Mouse (Mus musculus) erythroblast, adult 5-6 weeks (primary cell): ENCODE data around the gene Olfr697. TPM values are rescaled to one million over a fixed set of nuclear protein-coding genes. Genes with fewer than 3 reads are reported as not detected.
"Not testable (repeated sequence)": the region's sequence is repeated elsewhere in the genome, so short reads cannot be mapped to it uniquely, and the experiment has no call there.

Experiments
- ATAC-seq: replicated peaks from 2 replicates; pipeline ENCODE4 v1.8.0; 2016; ENCODE audit warnings: moderate number of reproducible peaks, mild to moderate bottlenecking, moderate TSS enrichment, inconsistent platforms; ENCODE audit not compliant: poor library complexity, low FRiP score, severe bottlenecking
- total RNA-seq, 2 experiments: library from RNA; stranded (forward) in 1 of 2; stranded (reverse) in 1 of 2; fragments of 150-400 nt in 1 of 2; fragments of 200-764, 138-1000 nt in 1 of 2; gene quantifications; 2 replicates each; pipeline versions ENCODE4 v1.2.3 to v1.2.4; 2015 to 2017; ENCODE audit warnings: low replicate concordance in 2 of 2

The Olfr697 gene
- total RNA-seq (2015; ENCODE audit: low replicate concordance) (not detected in 2 replicates), total RNA-seq (2017; ENCODE audit: low replicate concordance) (not detected in 2 replicates)

- ATAC-seq: no peak
These were observed at the start of gene Olfr697 for GRCm38 (mm10) chr7:106742343-106742742. Gene Olfr697, minus strand, starts transcription at chr7:106742443.

- no peak for ATAC-seq
These were observed 46.1 kb upstream of the Olfr697 start for GRCm38 (mm10) chr7:106788330-106788729.

DNA sequence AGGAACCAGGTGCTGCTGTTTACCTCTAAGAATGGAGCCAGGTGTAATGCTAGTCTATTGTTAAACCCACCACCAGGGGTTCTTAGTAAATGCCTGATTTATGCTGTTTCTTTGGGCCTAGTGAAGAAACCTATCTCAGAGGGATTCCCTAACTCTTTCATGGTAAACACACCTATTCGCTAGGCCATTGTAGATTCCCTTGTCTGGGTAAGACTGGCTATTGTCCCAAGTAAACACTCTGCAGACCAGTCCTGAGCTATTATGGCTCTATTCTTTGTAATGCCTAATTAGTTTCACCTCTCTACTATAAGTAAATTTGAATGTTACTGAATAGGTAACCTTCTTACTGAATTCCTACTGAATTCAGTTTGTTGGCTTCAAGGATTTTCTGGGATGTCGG, 18.8 kb upstream of the Olfr697 start:
- ATAC-seq: not testable (repeated sequence)

- ATAC-seq: no peak
These were observed 16.6 kb upstream of the Olfr697 start for GRCm38 (mm10) chr7:106758800-106759199.

GRCm38 (mm10) chr7:106755297-106755696, 13.1 kb upstream of the Olfr697 start, which contains the start of gene Olfr698:
Gene Olfr698, minus strand, starts transcription at chr7:106755397.
- ATAC-seq: no peak

DNA sequence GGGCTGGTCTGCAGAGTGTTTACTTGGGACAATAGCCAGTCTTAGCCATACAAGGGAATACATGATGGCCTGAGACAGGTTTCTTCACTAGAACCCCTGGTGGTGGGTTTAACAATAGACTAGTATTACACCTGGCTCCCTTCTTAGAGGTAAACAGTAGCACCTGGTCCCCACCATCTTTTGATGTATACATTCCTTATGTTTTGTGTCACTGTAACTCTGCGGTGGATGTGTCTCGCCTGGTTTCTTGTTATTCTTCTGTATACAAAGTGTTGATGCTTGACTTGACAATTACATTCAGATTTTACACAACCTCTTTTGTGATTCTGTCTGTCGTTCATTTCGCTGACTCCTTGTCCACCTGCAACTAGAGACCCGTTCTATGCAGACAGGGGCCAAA, 3.6 kb upstream of the Olfr697 start:
- no peak for ATAC-seq

DNA sequence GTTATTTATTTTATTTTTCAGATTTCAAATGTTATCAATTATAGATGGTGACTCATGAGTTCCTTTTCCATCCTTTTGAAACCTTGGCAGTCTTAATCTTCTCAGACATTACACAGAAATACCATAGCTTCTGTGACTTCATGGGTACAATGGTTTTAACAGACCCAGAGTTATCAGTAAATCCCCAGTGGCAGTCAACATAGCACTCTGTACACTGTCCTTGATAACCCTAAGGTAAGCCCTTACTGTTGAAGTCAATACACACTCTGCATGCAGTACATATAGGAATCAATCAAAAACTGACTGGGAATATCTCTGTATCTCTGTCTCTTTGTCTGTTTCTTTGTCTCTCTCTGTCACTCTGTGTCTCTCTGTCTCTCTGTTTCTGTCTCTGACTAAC, 5.2 kb downstream of the Olfr697 start:
- ATAC-seq: no peak

- no peak for ATAC-seq
These were observed 8.5 kb downstream of the Olfr697 start for GRCm38 (mm10) chr7:106733717-106734116.

GRCm38 (mm10) chr7:106725654-106726053, 16.6 kb downstream of the Olfr697 start:
- not testable (repeated sequence) for ATAC-seq

- no peak for ATAC-seq
These were observed 25.9 kb downstream of the Olfr697 start, which contains the start of gene Olfr695 for GRCm38 (mm10) chr7:106716296-106716695. Gene Olfr695, minus strand, starts transcription at chr7:106716396.

GRCm38 (mm10) chr7:106711463-106711862, 30.8 kb downstream of the Olfr697 start:
- ATAC-seq: no peak

DNA sequence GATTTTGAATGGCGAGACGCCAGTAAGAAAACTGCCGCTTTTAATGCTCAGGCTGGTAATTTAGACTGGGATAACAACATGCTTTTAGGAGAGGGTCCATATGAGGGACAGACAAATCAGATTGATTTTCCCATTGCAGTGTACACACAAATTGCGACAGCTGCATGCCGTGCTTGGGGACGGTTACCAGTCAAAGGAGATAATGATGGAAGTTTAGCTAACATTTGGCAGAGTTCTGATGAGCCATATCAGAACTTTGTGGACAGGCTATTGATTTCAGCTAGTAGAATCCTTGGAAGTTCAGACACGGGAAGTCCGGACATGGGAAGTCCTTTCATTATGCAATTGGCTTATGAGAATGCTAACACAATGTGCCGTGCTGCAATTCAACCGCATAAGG, 34.5 kb downstream of the Olfr697 start:
- ATAC-seq: not testable (repeated sequence)

GRCm38 (mm10) chr7:106696891-106697290, 45.4 kb downstream of the Olfr697 start:
- ATAC-seq: no peak

GRCm38 (mm10) chr7:106692976-106693375, 49.3 kb downstream of the Olfr697 start:
- ATAC-seq: no peak

- ATAC-seq: no peak
These were observed 50.5 kb downstream of the Olfr697 start, which contains the start of gene Olfr694 for GRCm38 (mm10) chr7:106691714-106692113. Gene Olfr694, minus strand, starts transcription at chr7:106691814.

Other genes starting within 250 kb of the Olfr697 start
- gene Olfr693, start 61.9 kb downstream of the Olfr697 start, total RNA-seq (2015; ENCODE audit: low replicate concordance): not detected in 2 replicates
- gene Olfr693, start 61.9 kb downstream of the Olfr697 start, total RNA-seq (2017; ENCODE audit: low replicate concordance): 0.14 TPM in 1 of 2 replicates, not detected in the other
- gene Olfr694, start 50.6 kb downstream of the Olfr697 start, total RNA-seq (2015; ENCODE audit: low replicate concordance): not detected in 2 replicates
- gene Olfr694, start 50.6 kb downstream of the Olfr697 start, total RNA-seq (2017; ENCODE audit: low replicate concordance): not detected in 2 replicates
- gene Olfr695, start 26.0 kb downstream of the Olfr697 start, total RNA-seq (2015; ENCODE audit: low replicate concordance): not detected in 2 replicates
- gene Olfr695, start 26.0 kb downstream of the Olfr697 start, total RNA-seq (2017; ENCODE audit: low replicate concordance): not detected in 2 replicates
- not detected in 2 replicates for gene Olfr698, start 13.0 kb upstream of the Olfr697 start, total RNA-seq (2015; ENCODE audit: low replicate concordance)
- gene Olfr698, start 13.0 kb upstream of the Olfr697 start, total RNA-seq (2017; ENCODE audit: low replicate concordance): not detected in 2 replicates
- not detected in 2 replicates for gene Olfr699, start 50.8 kb upstream of the Olfr697 start, total RNA-seq (2015; ENCODE audit: low replicate concordance)
- gene Olfr699, start 50.8 kb upstream of the Olfr697 start, total RNA-seq (2017; ENCODE audit: low replicate concordance): not detected in 2 replicates
- gene Olfr700, start 66.4 kb upstream of the Olfr697 start, total RNA-seq (2015; ENCODE audit: low replicate concordance): not detected in 2 replicates
- not detected in 2 replicates for gene Olfr700, start 66.4 kb upstream of the Olfr697 start, total RNA-seq (2017; ENCODE audit: low replicate concordance)
- not detected in 2 replicates for gene Olfr701, start 71.7 kb upstream of the Olfr697 start, total RNA-seq (2015; ENCODE audit: low replicate concordance)
- 0.28 TPM in 1 of 2 replicates, not detected in the other for gene Olfr701, start 71.7 kb upstream of the Olfr697 start, total RNA-seq (2017; ENCODE audit: low replicate concordance)
- gene Olfr702, start 91.5 kb upstream of the Olfr697 start, total RNA-seq (2015; ENCODE audit: low replicate concordance): not detected in 2 replicates
- not detected in 2 replicates for gene Olfr702, start 91.5 kb upstream of the Olfr697 start, total RNA-seq (2017; ENCODE audit: low replicate concordance)
- not detected in 2 replicates for gene Olfr703, start 100.9 kb upstream of the Olfr697 start, total RNA-seq (2015; ENCODE audit: low replicate concordance)
- not detected in 2 replicates for gene Olfr703, start 100.9 kb upstream of the Olfr697 start, total RNA-seq (2017; ENCODE audit: low replicate concordance)
- not detected in 2 replicates for gene Olfr704, start 120.7 kb upstream of the Olfr697 start, total RNA-seq (2015; ENCODE audit: low replicate concordance)
- not detected in 2 replicates for gene Olfr704, start 120.7 kb upstream of the Olfr697 start, total RNA-seq (2017; ENCODE audit: low replicate concordance)
- gene Olfr705, start 134.4 kb upstream of the Olfr697 start, total RNA-seq (2015; ENCODE audit: low replicate concordance): not detected in 2 replicates
- not detected in 2 replicates for gene Olfr705, start 134.4 kb upstream of the Olfr697 start, total RNA-seq (2017; ENCODE audit: low replicate concordance)
- gene Olfr706, start 145.7 kb upstream of the Olfr697 start, total RNA-seq (2015; ENCODE audit: low replicate concordance): not detected in 2 replicates
- gene Olfr706, start 145.7 kb upstream of the Olfr697 start, total RNA-seq (2017; ENCODE audit: low replicate concordance): 0.14 TPM in 1 of 2 replicates, not detected in the other
- gene Olfr707, start 158.8 kb upstream of the Olfr697 start, total RNA-seq (2015; ENCODE audit: low replicate concordance): not detected in 2 replicates
- gene Olfr707, start 158.8 kb upstream of the Olfr697 start, total RNA-seq (2017; ENCODE audit: low replicate concordance): not detected in 2 replicates
- not detected in 2 replicates for gene Olfr1532-ps1, start 165.6 kb upstream of the Olfr697 start, total RNA-seq (2015; ENCODE audit: low replicate concordance)
- not detected in 2 replicates for gene Olfr1532-ps1, start 165.6 kb upstream of the Olfr697 start, total RNA-seq (2017; ENCODE audit: low replicate concordance)
- gene Olfr709-ps1, start 189.8 kb upstream of the Olfr697 start, total RNA-seq (2015; ENCODE audit: low replicate concordance): not detected in 2 replicates
- gene Olfr709-ps1, start 189.8 kb upstream of the Olfr697 start, total RNA-seq (2017; ENCODE audit: low replicate concordance): not detected in 2 replicates
- not detected in 2 replicates for gene Olfr710, start 205.9 kb upstream of the Olfr697 start, total RNA-seq (2015; ENCODE audit: low replicate concordance)
- gene Olfr710, start 205.9 kb upstream of the Olfr697 start, total RNA-seq (2017; ENCODE audit: low replicate concordance): not detected in 2 replicates
- gene Olfr6, start 221.5 kb upstream of the Olfr697 start, total RNA-seq (2015; ENCODE audit: low replicate concordance): not detected in 2 replicates
- gene Olfr6, start 221.5 kb upstream of the Olfr697 start, total RNA-seq (2017; ENCODE audit: low replicate concordance): not detected in 2 replicates
- gene Olfr711, start 233.0 kb upstream of the Olfr697 start, total RNA-seq (2015; ENCODE audit: low replicate concordance): not detected in 2 replicates
- gene Olfr711, start 233.0 kb upstream of the Olfr697 start, total RNA-seq (2017; ENCODE audit: low replicate concordance): not detected in 2 replicates